Comparison of ENCODE assay signal across 32 mouse cellular contexts in genomic region chr11:83540931-83541330, GRCm38 (mm10). TPM values are rescaled to one million over a fixed set of nuclear protein-coding genes. Genes with fewer than 3 reads are reported as not detected.
DNase-seq lines count a peak whose midpoint lies in the region; ATAC-seq and TF ChIP-seq lines count a peak whose summit lies in the region.
"Had no signal": no experiment of that assay in that cellular context is flagged by ENCODE, and none has a peak within 500 bp of the region (broad histone marks: within the 10 kb centered on the region; RNA-seq: fewer than 3 reads in every experiment).

No protein-coding gene starts in this region.

- H3K79me2 ChIP-seq in liver, adult 2 months (ENCODE audit: control insufficient read depth, insufficient read depth, low read length) = no peaks in the 10 kb centered on the region

- 91% methylated on average over 2 of the region's 2 CpGs for WGBS in liver, adult 2 months

- H3K27me3 ChIP-seq in liver, adult 2 months (ENCODE audit: control insufficient read depth, insufficient read depth, low read length) = no peaks in the 10 kb centered on the region
- H3K27me3 ChIP-seq: embryonic facial prominence, embryonic 15.5 days; heart, embryonic 12.5 days; neural tube, embryonic 15.5 days had no signal

- no peak for TF ChIP-seq CTCF in liver, adult 2 months (IDR thresholded peaks at IDR 0.05; ENCODE audit: low read depth, low read length)

- no peaks in the 10 kb centered on the region for H3K9me3 ChIP-seq in ES-E14 (ENCODE audit: control insufficient read depth, insufficient read depth, low read depth, low read length)
- H3K9me3 ChIP-seq: embryonic facial prominence, embryonic 15.5 days; hindbrain, embryonic 10.5 days; midbrain, embryonic 10.5 days; neural tube, embryonic 15.5 days had no signal

- no peak overlapping the region for H3K4me3 ChIP-seq in liver, adult 2 months (ENCODE audit: insufficient read depth, low read depth, low read length)
- no peak overlapping the region for H3K4me3 ChIP-seq in ES-E14 (ENCODE audit: insufficient read depth in 1 of 2, low read depth in 1 of 2, low read length in 2 of 2, poor library complexity in 1 of 2, severe bottlenecking in 1 of 2)
- H3K4me3 ChIP-seq: embryonic facial prominence, embryonic 15.5 days; heart, embryonic 12.5 days; hindbrain, embryonic 10.5 days; midbrain, embryonic 10.5 days; neural tube, embryonic 15.5 days had no signal

- H3K36me3 ChIP-seq in liver, adult 2 months (ENCODE audit: control insufficient read depth, insufficient read depth, low read length) = no peaks in the 10 kb centered on the region
- no peaks in the 10 kb centered on the region for H3K36me3 ChIP-seq in ES-E14 (ENCODE audit: control insufficient read depth, insufficient read depth, low read length, poor library complexity, severe bottlenecking)
- H3K36me3 ChIP-seq: embryonic facial prominence, embryonic 15.5 days; heart, embryonic 12.5 days; hindbrain, embryonic 10.5 days; midbrain, embryonic 10.5 days; neural tube, embryonic 15.5 days had no signal

- ATAC-seq in granulocyte monocyte progenitor cell, adult 5-6 weeks (replicated peaks; ENCODE audit: poor library complexity, severe bottlenecking) = peak; percentile 19
- ATAC-seq in monocyte, adult 5-6 weeks (replicated peaks; ENCODE audit: insufficient number of reproducible peaks, low FRiP score, low TSS enrichment, poor library complexity, severe bottlenecking) = peak; percentile 46; the same call in 1 of the 2 replicates
- ATAC-seq: forebrain, embryonic 14.5 days; midbrain, embryonic 16.5 days had no signal

- in situ Hi-C loops in ES-E14 (cut with MboI; ENCODE audit: low sequenced_read_pairs in 2 of 2, unreplicated experiment in 2 of 2) = no loop called here

- no peak overlapping the region for H3K27ac ChIP-seq in liver, adult 2 months (replicated peaks; ENCODE audit: insufficient read depth, low read depth, low read length)
- no peak overlapping the region for H3K27ac ChIP-seq in ES-E14 (ENCODE audit: insufficient read depth, low read depth, low read length, poor library complexity, severe bottlenecking)
- H3K27ac ChIP-seq: embryonic facial prominence, embryonic 15.5 days; hindbrain, embryonic 10.5 days; midbrain, embryonic 10.5 days; neural tube, embryonic 15.5 days; stomach, postnatal 0 days had no signal

- peak; percentile 17 for DNase-seq in liver, adult 2 months (ENCODE audit: extremely low read depth, low read depth, low spot score)
- DNase-seq in liver = no peak
- no peak for DNase-seq in ES-E14 (ENCODE audit: low read depth, low spot score)
- no peak for DNase-seq in frontal cortex, adult 2 months (ENCODE audit: extremely low spot score in 1 of 2, low spot score in 1 of 2)
- no peak for DNase-seq in layer of hippocampus, adult 8-10 months (ENCODE audit: low spot score in 2 of 2)
- DNase-seq in spleen, postnatal 10 days (ENCODE audit: low spot score in 2 of 2) = no peak
- DNase-seq: adrenal gland, postnatal 10 days; B cell, adult 2 months; cerebellum, adult 2 months; heart, postnatal 10 days; kidney, adult 9 months; kidney, postnatal 14 days; lung, postnatal 10 days; right cerebral cortex, adult 18-20 months; thymus, adult 2 months had no signal

- no peaks in the 10 kb centered on the region for H3K4me1 ChIP-seq in liver, adult 2 months (ENCODE audit: control insufficient read depth, insufficient read depth, low read length)
- H3K4me1 ChIP-seq in ES-E14 (ENCODE audit: control insufficient read depth in 2 of 2, insufficient read depth in 2 of 2, low read length in 2 of 2, poor library complexity in 1 of 2) = no peaks in the 10 kb centered on the region
- H3K4me1 ChIP-seq: embryonic facial prominence, embryonic 15.5 days; heart, embryonic 12.5 days; hindbrain, embryonic 10.5 days; midbrain, embryonic 10.5 days; neural tube, embryonic 15.5 days had no signal

- no peak for TF ChIP-seq POLR2A in liver, adult 2 months (IDR thresholded peaks at IDR 0.05; ENCODE audit: extremely low read depth, insufficient read depth, low read length)

- no peak overlapping the region for H3K9ac ChIP-seq in liver, adult 2 months (ENCODE audit: low read depth, low read length)
- H3K9ac ChIP-seq in ES-E14 (ENCODE audit: insufficient read depth, low read depth, low read length, poor library complexity, severe bottlenecking) = no peak overlapping the region
- H3K9ac ChIP-seq: embryonic facial prominence, embryonic 15.5 days; heart, embryonic 12.5 days; neural tube, embryonic 15.5 days had no signal

TF ChIP-seq in ES-E14, 5 proteins besides CTCF, POLR2A, EP300 and RAD21:
- TF ChIP-seq HCFC1 (IDR thresholded peaks at IDR 0.05; ENCODE audit: borderline replicate concordance, insufficient read depth, low read length) = no peak
- TF ChIP-seq ZNF384 (IDR thresholded peaks at IDR 0.05; ENCODE audit: low read depth, low read length) = no peak
- TF ChIP-seq MAFK (IDR thresholded peaks at IDR 0.05; ENCODE audit: insufficient read depth, low read depth, low read length) = peak; percentile 76
- no peak for TF ChIP-seq CHD2 (IDR thresholded peaks at IDR 0.05; ENCODE audit: low read depth, low read length)
- TF ChIP-seq ZC3H11A (IDR thresholded peaks at IDR 0.05; ENCODE audit: borderline replicate concordance, low read depth, low read length) = no peak

RNA-seq across cellular contexts. Expression of gene Ccl5, which starts 10.6 kb away (rescaled TPM):
- 0.37 and 1.1 TPM in 2 replicates for total RNA-seq in liver, adult 2 months (2014; rRNA removed)
- polyA plus RNA-seq in liver, adult 2 months (2012; rRNA removed) = 7.2 and 13.2 TPM in 2 replicates
- total RNA-seq in ES-E14 (2012; rRNA removed) = not detected in 2 replicates
- not detected in 2 replicates for total RNA-seq in granulocyte monocyte progenitor cell, adult 5-6 weeks (2014; fragmentation: Nextera tagmentation)
- 2.1 TPM in 1 of 2 replicates, not detected in the other for total RNA-seq in granulocyte monocyte progenitor cell, adult 5-6 weeks (2017)
- 781 to 2,479 TPM (median 803 TPM) in 3 replicates for total RNA-seq in monocyte, adult 5-6 weeks (2017)
- 0.69 and 1.00 TPM in 2 replicates for polyA plus RNA-seq in frontal cortex, adult 2 months (2012; rRNA removed)
- total RNA-seq in layer of hippocampus, adult 8-10 months (2022) = under 1 TPM in 2 of 4 experiments, not detected in 2; 0.68 to 0.93 TPM
- total RNA-seq: gastrocnemius, adult 8-10 months; heart, postnatal 10 days; layer of hippocampus, adult 18-20 months; left cerebral cortex, postnatal 25 days had no signal
- polyA plus RNA-seq: heart, embryonic 12.5 days; hindbrain, embryonic 10.5 days; midbrain, embryonic 10.5 days; midbrain, embryonic 16.5 days; neural tube, embryonic 15.5 days had no signal

RNA-seq across cellular contexts. Expression of gene Heatr9, which starts 19.0 kb away (rescaled TPM):
- total RNA-seq in liver, adult 2 months (2014; rRNA removed) = not detected in 2 replicates
- not detected in 2 replicates for polyA plus RNA-seq in liver, adult 2 months (2012; rRNA removed)
- total RNA-seq in ES-E14 (2012; rRNA removed) = not detected in 2 replicates
- total RNA-seq in granulocyte monocyte progenitor cell, adult 5-6 weeks (2014; fragmentation: Nextera tagmentation) = not detected in 2 replicates
- total RNA-seq in granulocyte monocyte progenitor cell, adult 5-6 weeks (2017) = not detected in 2 replicates
- total RNA-seq in monocyte, adult 5-6 weeks (2017) = 7.9 to 25.0 TPM (median 9.1 TPM) in 3 replicates
- polyA plus RNA-seq in frontal cortex, adult 2 months (2012; rRNA removed) = not detected in 2 replicates
- not detected for total RNA-seq in layer of hippocampus, adult 8-10 months (2022)
- total RNA-seq: adrenal gland, postnatal 10 days; gastrocnemius, adult 8-10 months; heart, postnatal 10 days; layer of hippocampus, adult 18-20 months; left cerebral cortex, postnatal 25 days had no signal
- polyA plus RNA-seq: cerebellum, adult 2 months; embryonic facial prominence, embryonic 15.5 days; forebrain, embryonic 14.5 days; gonadal fat pad, adult 2 months; heart, embryonic 12.5 days; limb, embryonic 14.5 days; liver, embryonic 16.5 days; midbrain, embryonic 10.5 days; midbrain, embryonic 16.5 days; neural tube, embryonic 15.5 days; small intestine, adult 2 months; stomach, postnatal 0 days had no signal

RNA-seq across cellular contexts. Expression of gene Ccl9, which starts 37.5 kb away (rescaled TPM):
- 92.1 and 125 TPM in 2 replicates for total RNA-seq in liver, adult 2 months (2014; rRNA removed)
- 45.5 and 61.7 TPM in 2 replicates for polyA plus RNA-seq in liver, adult 2 months (2012; rRNA removed)
- 0.18 TPM in 1 of 2 replicates, not detected in the other for total RNA-seq in ES-E14 (2012; rRNA removed)
- 189 and 190 TPM in 2 replicates for total RNA-seq in granulocyte monocyte progenitor cell, adult 5-6 weeks (2014; fragmentation: Nextera tagmentation)
- total RNA-seq in granulocyte monocyte progenitor cell, adult 5-6 weeks (2017) = 110 and 159 TPM in 2 replicates
- total RNA-seq in monocyte, adult 5-6 weeks (2017) = 98.1 to 442 TPM (median 354 TPM) in 3 replicates
- polyA plus RNA-seq in frontal cortex, adult 2 months (2012; rRNA removed) = 1.8 TPM in 2 replicates
- total RNA-seq in layer of hippocampus, adult 8-10 months (2022) = 1 to 10 TPM; 5.1 to 10.0 (median 7.7) TPM

RNA-seq across cellular contexts. Expression of gene Ccl6, which starts 52.0 kb away (rescaled TPM):
- total RNA-seq in liver, adult 2 months (2014; rRNA removed) = 8.7 and 14.1 TPM in 2 replicates
- polyA plus RNA-seq in liver, adult 2 months (2012; rRNA removed) = 2.5 and 3.3 TPM in 2 replicates
- total RNA-seq in ES-E14 (2012; rRNA removed) = 0.36 and 0.42 TPM in 2 replicates
- 8.8 and 13.4 TPM in 2 replicates for total RNA-seq in granulocyte monocyte progenitor cell, adult 5-6 weeks (2014; fragmentation: Nextera tagmentation)
- 16.9 and 19.6 TPM in 2 replicates for total RNA-seq in granulocyte monocyte progenitor cell, adult 5-6 weeks (2017)
- total RNA-seq in monocyte, adult 5-6 weeks (2017) = 235 to 1,319 TPM (median 1,123 TPM) in 3 replicates
- 2.6 and 2.9 TPM in 2 replicates for polyA plus RNA-seq in frontal cortex, adult 2 months (2012; rRNA removed)
- total RNA-seq in layer of hippocampus, adult 8-10 months (2022) = 10 to 100 TPM in 2 of 4 experiments, 1 to 10 TPM in 1, under 1 TPM in 1; 0.43 to 51.7 (median 19.3) TPM

Comparison
In these comparisons a context has a peak if more than half of its experiments do, and no peak if none do; other contexts are left out.
1. RNA of gene Ccl5, which starts 10.6 kb away (total RNA-seq): 781 to 2,479 TPM in monocyte, adult 5-6 weeks; 2.1 TPM in granulocyte monocyte progenitor cell, adult 5-6 weeks, 0.68 to 0.93 TPM in layer of hippocampus, adult 8-10 months, 0.37 to 1.1 TPM in liver, adult 2 months and not detected in ES-E14; every median in the first group is over 100 times any median in the second.